Mouse (Mus musculus) yolk sac, embryonic 10.5 days (tissue): ENCODE data around the gene Trappc10.

Experiments used
- DNase-seq: peaks from one replicate; pipeline ENCODE4 v3.0.0-alpha.2; 2017; ENCODE audit warnings: low spot score

Gene Trappc10

GRCm38 (mm10) chr10:78159906-78160305 is 84.5 kb downstream of the Trappc10 start:
- DNase-seq = peak; percentile 83

GRCm38 (mm10) chr10:78159252-78159878 is 85.1 kb downstream of the Trappc10 start:
- DNase-seq = peak; percentile 72

- peak; percentile 80 for DNase-seq
Measured at GRCm38 (mm10) chr10:78158041-78158440, 86.4 kb downstream of the Trappc10 start.

- no peak for DNase-seq
Measured at GRCm38 (mm10) chr10:78156926-78157325, 87.5 kb downstream of the Trappc10 start.

GRCm38 (mm10) chr10:78148834-78149766 is 95.3 kb downstream of the Trappc10 start:
- DNase-seq = no peak

GRCm38 (mm10) chr10:78147908-78148441 is 96.5 kb downstream of the Trappc10 start:
- no peak for DNase-seq

- DNase-seq = peak; percentile 34
Measured at GRCm38 (mm10) chr10:78143727-78144505, 100.5 kb downstream of the Trappc10 start.

GRCm38 (mm10) chr10:78140843-78141242 is 103.6 kb downstream of the Trappc10 start:
- no peak for DNase-seq

GRCm38 (mm10) chr10:78140251-78140600 is 104.2 kb downstream of the Trappc10 start:
- DNase-seq = no peak

- DNase-seq = no peak
Measured at GRCm38 (mm10) chr10:78139572-78140250, 104.7 kb downstream of the Trappc10 start.

GRCm38 (mm10) chr10:78138812-78139523 is 105.5 kb downstream of the Trappc10 start:
- no peak for DNase-seq

- DNase-seq = no peak
Measured at GRCm38 (mm10) chr10:78137191-78137590, 107.2 kb downstream of the Trappc10 start.
